Mouse (Mus musculus): ENCODE data around the gene C1qc.

GRCm38 (mm10) chr4:136911804-136912203 lies 18.9 kb upstream of the C1qc start:
- TF ChIP-seq GATA1 (IDR thresholded peaks at IDR 0.05; ENCODE audit: low read length) (no peak), TAL1 (IDR thresholded peaks at IDR 0.05; ENCODE audit: low read length) (no peak)
